Mouse (Mus musculus): ENCODE results near the gene Ibsp.
A peak's percentile ranks its signal among the peaks of the same experiment; 100 is the strongest.

Ibsp gene

GRCm38 (mm10) chr5:104298994-104299393 lies at the start of gene Ibsp:
Gene Ibsp (plus strand): TSS chr5:104299171.
- no peak for DNase-seq

GRCm38 (mm10) chr5:104251811-104252210 lies 47.2 kb upstream of the Ibsp start:
- DNase-seq = no peak

GRCm38 (mm10) chr5:104256585-104256984 lies 42.4 kb upstream of the Ibsp start:
- DNase-seq = no peak

- no peak for DNase-seq
These were observed 37.0 kb upstream of the Ibsp start for GRCm38 (mm10) chr5:104261908-104262461.

GRCm38 (mm10) chr5:104263014-104263776 lies 35.8 kb upstream of the Ibsp start:
- DNase-seq = no peak

GRCm38 (mm10) chr5:104294201-104294600 lies 4.8 kb upstream of the Ibsp start:
- DNase-seq = no peak

- no peak for DNase-seq
These were observed 15.1 kb downstream of the Ibsp start for GRCm38 (mm10) chr5:104314073-104314472.

GRCm38 (mm10) chr5:104325029-104325428 lies 26.1 kb downstream of the Ibsp start, which contains the start of gene Mepe:
Gene Mepe (plus strand): TSS chr5:104325329.
- DNase-seq = no peak

- no peak for DNase-seq
These were observed 27.9 kb downstream of the Ibsp start for GRCm38 (mm10) chr5:104326884-104327283.

GRCm38 (mm10) chr5:104327389-104327788 lies 28.4 kb downstream of the Ibsp start:
- no peak for DNase-seq

GRCm38 (mm10) chr5:104327876-104328275 lies 28.9 kb downstream of the Ibsp start:
- DNase-seq = no peak

- DNase-seq = no peak
These were observed 29.4 kb downstream of the Ibsp start for GRCm38 (mm10) chr5:104328317-104328850.

- no peak for DNase-seq
These were observed 30.4 kb downstream of the Ibsp start for GRCm38 (mm10) chr5:104329381-104329780.

- no peak for DNase-seq
These were observed 31.1 kb downstream of the Ibsp start for GRCm38 (mm10) chr5:104330088-104330487.

GRCm38 (mm10) chr5:104332296-104332695 lies 33.3 kb downstream of the Ibsp start:
- DNase-seq = no peak

- DNase-seq = peak; percentile 66
These were observed 34.3 kb downstream of the Ibsp start for GRCm38 (mm10) chr5:104333231-104333640.

GRCm38 (mm10) chr5:104333643-104334042 lies 34.7 kb downstream of the Ibsp start:
- DNase-seq = no peak

GRCm38 (mm10) chr5:104334516-104334915 lies 35.5 kb downstream of the Ibsp start:
- DNase-seq = no peak

- no peak for DNase-seq
These were observed 37.0 kb downstream of the Ibsp start for GRCm38 (mm10) chr5:104335962-104336361.

GRCm38 (mm10) chr5:104337491-104337890 lies 38.5 kb downstream of the Ibsp start:
- no peak for DNase-seq

- no peak for DNase-seq
These were observed 40.0 kb downstream of the Ibsp start for GRCm38 (mm10) chr5:104339009-104339408.

GRCm38 (mm10) chr5:104339706-104340512 lies 40.9 kb downstream of the Ibsp start:
- DNase-seq = no peak

- no peak for DNase-seq
These were observed 41.5 kb downstream of the Ibsp start for GRCm38 (mm10) chr5:104340513-104340829.

- DNase-seq = no peak
These were observed 43.9 kb downstream of the Ibsp start for GRCm38 (mm10) chr5:104342881-104343280.
